Mouse (Mus musculus) small intestine, adult 2 months (tissue): ENCODE data around the gene Theg.

Source experiments
- CTCF ChIP-seq: fragments of 200-500 bp; IDR thresholded peaks from 2 replicates; pipeline ENCODE4 v1.5.1; 2012; ENCODE audit warnings: low read depth, mild to moderate bottlenecking, control low read depth, inconsistent platforms, low read length, moderate library complexity, mixed read lengths; ENCODE audit not compliant: insufficient replicate concordance, insufficient read length; ENCODE audit errors: extremely low read depth
- POLR2A ChIP-seq: fragments of 200-500 bp; IDR thresholded peaks from 2 replicates; pipeline ENCODE4 v1.6.1; 2012; ENCODE audit warnings: low read depth, mild to moderate bottlenecking, control low read depth, inconsistent platforms, low read length, moderate library complexity

GRCm38 (mm10) chr10:79597051-79597935 is 10.2 kb upstream of the Theg start:
- TF ChIP-seq CTCF (no peak), POLR2A (no peak)
